Mouse (Mus musculus) thymus, adult 18-20 months (tissue): ENCODE data around the gene Scamp2.

ENCODE experiments used
- DNase-seq, 2 experiments: peaks; one replicate each; pipeline ENCODE4 v3.0.0; 2022; ENCODE audit warnings: mixed read lengths in 2 of 2

The Scamp2 gene

GRCm38 (mm10) chr9:57560861-57561710 lies at the start of gene Scamp2:
Gene Scamp2 (plus strand): TSS chr9:57560943.
- DNase-seq = peak; percentile 81 to 88

GRCm38 (mm10) chr9:57517113-57517512 lies 43.6 kb upstream of the Scamp2 start:
- DNase-seq = peak in 1 of 2 experiments; percentile 32

GRCm38 (mm10) chr9:57520375-57521055 lies 40.2 kb upstream of the Scamp2 start:
- DNase-seq = no peak

- DNase-seq = peak; percentile 81 to 84
Observed at GRCm38 (mm10) chr9:57521056-57521911, 39.5 kb upstream of the Scamp2 start, which contains the start of gene Cox5a. Gene Cox5a (plus strand): TSS chr9:57521274.

- no peak for DNase-seq
Observed at GRCm38 (mm10) chr9:57522114-57522860, 38.5 kb upstream of the Scamp2 start.

GRCm38 (mm10) chr9:57522861-57523246 lies 37.9 kb upstream of the Scamp2 start:
- DNase-seq = no peak

GRCm38 (mm10) chr9:57523754-57524153 lies 37.0 kb upstream of the Scamp2 start:
- DNase-seq = no peak

- DNase-seq = no peak
Observed at GRCm38 (mm10) chr9:57524439-57524838, 36.3 kb upstream of the Scamp2 start.

GRCm38 (mm10) chr9:57525516-57525915 lies 35.2 kb upstream of the Scamp2 start:
- DNase-seq = no peak

GRCm38 (mm10) chr9:57526435-57526834 lies 34.3 kb upstream of the Scamp2 start:
- DNase-seq = no peak

- no peak for DNase-seq
Observed at GRCm38 (mm10) chr9:57531946-57532345, 28.8 kb upstream of the Scamp2 start.

- DNase-seq = no peak
Observed at GRCm38 (mm10) chr9:57536362-57536761, 24.4 kb upstream of the Scamp2 start.

GRCm38 (mm10) chr9:57537044-57537727 lies 23.6 kb upstream of the Scamp2 start, which contains the start of gene Fam219b:
Gene Fam219b (plus strand): TSS chr9:57537528.
- DNase-seq = peak; percentile 77 to 80

- no peak for DNase-seq
Observed at GRCm38 (mm10) chr9:57537728-57538181, 23.0 kb upstream of the Scamp2 start.

GRCm38 (mm10) chr9:57539550-57539949 lies 21.2 kb upstream of the Scamp2 start:
- DNase-seq = no peak

- no peak for DNase-seq
Observed at GRCm38 (mm10) chr9:57541312-57541711, 19.4 kb upstream of the Scamp2 start.

GRCm38 (mm10) chr9:57543951-57544350 lies 16.8 kb upstream of the Scamp2 start:
- DNase-seq = no peak

- no peak for DNase-seq
Observed at GRCm38 (mm10) chr9:57547287-57547686, 13.5 kb upstream of the Scamp2 start.

GRCm38 (mm10) chr9:57547869-57548268 lies 12.9 kb upstream of the Scamp2 start:
- DNase-seq = no peak

GRCm38 (mm10) chr9:57549186-57549585 lies 11.6 kb upstream of the Scamp2 start:
- no peak for DNase-seq

- DNase-seq = no peak
Observed at GRCm38 (mm10) chr9:57550126-57550862, 10.4 kb upstream of the Scamp2 start.
